Mouse (Mus musculus) adipocyte (in vitro differentiated cells): Measurements from ENCODE around the gene Fnbp1l.

Experiments
- DNase-seq: peaks from one replicate; pipeline ENCODE4 v3.0.0-alpha.2; 2016; ENCODE audit warnings: low spot score

The Fnbp1l gene

DNA sequence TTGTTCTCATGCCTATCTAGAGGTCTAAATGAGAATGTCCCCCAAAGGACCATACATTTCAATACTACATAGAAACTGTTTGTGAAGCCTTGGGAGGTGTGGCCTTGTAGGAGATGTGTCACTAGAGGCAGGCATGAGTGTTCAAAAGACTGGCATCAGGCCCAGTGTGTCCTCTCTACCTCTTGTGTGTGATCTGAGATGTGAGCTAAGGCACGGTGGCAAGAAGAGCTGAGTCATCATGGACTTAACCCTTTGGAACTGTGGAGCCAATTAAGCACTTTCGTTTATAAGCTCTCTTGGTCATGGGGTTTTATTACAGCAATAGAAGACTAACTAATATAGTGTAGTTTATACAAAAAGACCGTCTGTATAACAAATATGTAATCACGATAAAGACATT lies 16.3 kb downstream of the Fnbp1l start:
- no peak for DNase-seq

DNA sequence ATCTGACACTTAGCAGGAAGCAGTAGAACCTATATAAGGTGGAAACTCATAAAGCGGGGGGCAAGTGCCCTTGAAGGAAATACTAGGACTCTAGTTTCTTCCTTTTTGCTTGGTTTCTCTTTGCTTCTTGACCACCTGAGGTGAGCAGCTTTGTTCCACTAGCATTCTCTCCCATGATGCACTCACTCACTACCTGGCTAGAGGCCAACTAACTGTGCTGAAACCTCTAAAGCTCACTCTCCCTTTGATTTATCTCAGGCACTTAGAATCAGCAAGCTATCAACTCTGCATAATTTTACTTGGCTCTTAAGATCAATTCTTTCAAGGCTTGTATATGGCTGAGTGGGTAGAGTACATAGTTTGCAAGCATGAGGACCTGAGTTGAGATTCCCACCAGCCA lies 17.1 kb downstream of the Fnbp1l start:
- no peak for DNase-seq

DNA sequence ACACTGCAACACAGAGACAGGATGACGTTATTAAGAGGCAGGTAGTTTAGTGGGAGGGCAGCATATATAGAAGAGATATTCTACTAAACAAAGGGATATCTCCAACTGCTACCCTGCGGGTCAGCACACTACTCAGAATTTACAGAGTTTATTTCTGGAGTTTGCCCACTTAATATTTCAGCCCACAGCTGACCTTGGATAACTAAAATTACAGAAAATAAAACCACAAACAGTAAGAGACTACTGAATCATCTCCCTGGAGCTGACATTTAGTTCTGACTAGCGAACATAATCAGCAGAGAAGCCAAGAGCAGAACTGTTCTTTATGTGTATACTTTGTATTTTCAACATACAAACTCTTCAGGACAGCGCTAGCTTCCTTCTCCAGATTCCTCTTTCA lies 20.2 kb downstream of the Fnbp1l start:
- no peak for DNase-seq

DNA sequence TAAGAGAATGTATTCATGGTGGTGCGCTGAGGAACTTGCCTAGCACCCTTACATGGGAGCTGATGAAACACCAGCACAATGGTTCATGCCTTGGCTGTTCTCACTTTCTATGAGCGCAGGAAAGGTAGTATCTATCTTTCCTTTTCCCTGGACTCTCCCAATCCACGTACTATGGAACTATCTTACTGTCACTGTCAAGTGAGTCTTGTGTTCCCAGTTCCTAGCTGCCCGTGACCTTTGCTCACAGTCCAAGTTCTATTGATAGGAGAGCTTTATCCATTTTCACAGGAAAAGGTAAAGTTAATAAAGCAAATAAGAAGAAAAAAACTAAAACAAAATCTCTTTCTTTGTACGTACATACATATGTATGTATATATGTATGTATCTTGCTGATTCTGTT lies 28.7 kb downstream of the Fnbp1l start:
- DNase-seq = no peak

DNA sequence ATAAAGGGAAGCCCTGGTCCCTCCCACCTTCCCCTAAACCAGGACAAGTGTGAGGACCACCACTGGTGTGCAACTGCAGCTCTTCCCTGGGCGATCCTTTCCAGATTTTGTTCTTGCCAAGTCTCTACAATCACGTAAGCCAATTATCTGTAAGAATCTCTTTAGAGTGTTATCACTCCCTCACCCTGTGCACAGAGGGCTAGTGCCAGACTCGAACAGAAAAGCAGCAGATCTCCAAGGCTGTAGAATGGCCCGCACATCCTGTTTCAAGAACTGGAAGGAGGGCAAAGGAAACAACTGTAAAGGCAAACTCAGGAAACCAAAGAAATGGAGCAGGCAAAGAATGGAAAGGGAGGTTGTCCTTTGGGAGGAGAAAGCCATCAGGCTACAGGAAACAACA lies 29.2 kb downstream of the Fnbp1l start:
- DNase-seq = no peak

DNA sequence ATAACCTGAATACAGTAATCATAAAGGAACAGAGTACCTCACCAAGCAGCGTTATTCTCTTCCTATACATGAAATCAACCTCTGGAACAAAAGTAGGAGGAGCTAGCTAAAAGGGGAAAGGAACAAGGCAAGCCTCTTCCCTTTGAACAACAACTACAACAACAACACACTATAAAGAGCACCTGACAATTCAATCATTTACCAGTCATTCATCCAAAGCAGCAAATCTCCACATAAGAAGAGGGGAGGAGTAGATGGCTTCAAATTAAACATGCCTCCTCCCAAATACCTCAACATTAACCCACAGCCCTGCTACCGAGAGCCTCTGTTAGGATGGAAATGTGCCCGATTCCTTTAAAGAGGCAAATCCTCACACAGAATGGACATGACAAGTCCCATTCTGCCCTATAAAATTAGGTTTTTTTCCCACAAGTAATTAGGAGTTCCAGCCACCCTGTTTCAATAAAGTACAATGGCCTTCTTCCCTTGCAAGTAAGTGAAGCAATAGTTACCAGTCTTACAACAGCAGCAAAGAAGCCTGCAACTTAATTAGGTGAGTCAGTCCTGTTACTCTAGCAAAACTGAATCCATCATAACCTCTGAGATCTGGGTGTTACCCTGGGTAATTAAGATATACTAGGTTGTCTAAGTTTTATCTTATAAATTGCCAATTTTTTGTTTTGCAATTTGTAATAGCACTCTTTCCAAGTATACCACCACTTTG lies 32.4 kb downstream of the Fnbp1l start:
- DNase-seq = peak; percentile 29

DNA sequence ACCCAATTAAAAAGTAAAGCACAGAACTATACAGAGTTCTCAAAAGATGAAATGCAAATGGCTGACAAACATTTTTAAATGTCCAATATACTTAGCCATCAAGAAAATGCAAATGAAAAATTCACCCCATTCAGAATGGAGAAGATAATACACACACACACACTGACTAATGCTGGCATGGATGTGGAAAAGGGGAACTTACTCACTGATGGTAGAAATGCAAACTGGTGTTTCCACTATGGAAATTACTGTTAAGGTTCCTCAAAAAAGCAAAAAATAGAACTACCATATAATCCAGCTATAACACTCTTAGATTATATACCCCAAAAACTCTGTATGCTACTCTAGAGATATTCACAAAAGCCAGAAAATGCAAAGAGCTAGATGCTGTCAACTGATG lies 42.2 kb downstream of the Fnbp1l start:
- no peak for DNase-seq

DNA sequence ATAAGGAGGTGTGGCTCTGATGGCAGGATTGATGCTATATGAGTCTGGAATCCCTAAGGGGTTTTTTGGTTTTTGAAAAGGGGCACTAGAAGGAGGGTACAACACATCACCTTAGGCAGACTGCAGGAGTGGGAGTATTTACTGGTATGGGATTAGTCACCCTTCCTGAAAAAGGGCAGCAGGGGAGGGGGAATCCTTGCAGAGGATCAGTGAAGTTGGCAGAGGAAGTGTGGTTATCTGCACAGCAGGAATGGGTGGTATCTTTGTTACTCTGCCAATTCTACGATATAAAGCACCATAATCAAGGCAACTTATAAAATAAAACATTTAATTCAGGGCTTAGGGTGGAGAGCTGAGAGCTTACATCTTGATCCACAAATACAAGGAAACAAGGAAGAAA lies 44.6 kb downstream of the Fnbp1l start:
- no peak for DNase-seq

DNA sequence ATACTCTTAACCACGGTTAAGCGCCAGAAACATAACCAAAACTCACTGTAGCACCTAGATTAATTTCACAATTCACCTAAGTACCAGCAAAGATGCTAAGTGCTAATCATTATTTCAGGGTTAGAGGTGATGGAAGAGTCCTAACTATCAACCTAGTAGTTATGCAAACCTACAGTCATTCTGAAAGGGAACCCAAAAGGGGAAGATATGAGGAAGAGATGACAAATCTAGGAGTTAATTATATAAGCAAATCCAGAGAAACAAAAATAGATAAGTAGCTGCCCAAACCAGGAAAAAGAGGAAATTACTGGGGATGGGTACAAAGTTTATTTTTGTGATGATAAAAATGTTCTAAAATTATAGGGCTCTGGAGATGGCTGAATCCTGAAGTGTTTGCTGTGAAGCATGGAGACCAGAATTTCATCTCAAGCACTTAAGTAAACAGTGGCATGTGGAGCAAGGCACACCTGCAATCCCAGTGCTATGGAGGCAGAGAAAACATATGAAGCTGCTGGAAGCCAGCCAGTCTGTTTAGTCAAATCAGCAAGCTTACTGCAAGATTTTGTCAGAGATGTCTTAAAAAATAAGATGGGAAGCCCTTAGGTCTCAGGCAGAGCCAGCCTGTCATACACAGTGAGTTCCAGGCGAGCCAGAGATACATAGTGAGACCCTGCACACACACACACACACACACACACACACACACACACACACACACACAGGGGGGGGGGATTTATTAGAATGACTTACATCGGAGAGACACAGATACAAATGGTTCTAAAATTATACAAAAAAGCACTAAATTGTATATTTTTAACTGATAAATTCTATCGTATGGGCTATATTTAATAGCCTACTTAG lies 45.9 kb downstream of the Fnbp1l start:
- no peak for DNase-seq

DNA sequence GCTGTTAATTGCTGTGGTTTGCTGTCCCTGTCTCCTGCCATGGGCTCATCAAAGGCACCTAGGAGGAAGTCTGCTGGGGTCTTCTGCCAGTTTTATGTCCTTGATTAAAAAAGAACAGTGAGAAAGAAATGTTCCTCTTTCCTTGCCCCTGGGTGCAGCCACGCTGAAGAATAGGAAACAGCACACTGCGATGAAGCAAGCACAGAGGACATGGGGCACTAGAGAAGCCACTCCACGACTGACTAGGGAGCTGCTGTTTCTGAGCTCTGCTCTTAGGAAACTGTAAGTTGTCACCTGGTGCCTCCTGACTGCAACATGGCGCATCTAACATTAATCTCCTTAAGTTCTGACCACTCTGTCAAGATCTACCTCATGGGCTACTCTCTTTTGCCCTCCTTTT lies 53.0 kb downstream of the Fnbp1l start:
- DNase-seq = peak; percentile 21

DNA sequence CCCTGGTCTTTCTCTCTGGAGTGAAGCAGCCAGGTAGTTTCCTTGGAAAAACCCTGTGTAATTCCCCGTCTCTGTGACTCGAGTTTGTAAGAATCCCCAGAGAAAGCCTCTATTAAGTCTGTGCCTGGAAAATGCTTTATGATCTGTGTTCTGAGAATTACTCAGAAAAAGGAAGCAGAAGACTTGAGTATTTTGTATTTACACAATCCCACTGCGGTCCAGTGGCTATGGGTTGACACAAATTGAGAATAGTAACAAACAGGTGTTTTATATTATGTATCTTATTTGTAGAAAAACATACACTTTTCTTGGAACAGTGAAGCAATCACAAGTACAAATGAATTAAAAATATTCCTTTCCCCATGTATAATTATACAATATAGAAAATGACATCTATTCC lies 53.4 kb downstream of the Fnbp1l start:
- DNase-seq = no peak

DNA sequence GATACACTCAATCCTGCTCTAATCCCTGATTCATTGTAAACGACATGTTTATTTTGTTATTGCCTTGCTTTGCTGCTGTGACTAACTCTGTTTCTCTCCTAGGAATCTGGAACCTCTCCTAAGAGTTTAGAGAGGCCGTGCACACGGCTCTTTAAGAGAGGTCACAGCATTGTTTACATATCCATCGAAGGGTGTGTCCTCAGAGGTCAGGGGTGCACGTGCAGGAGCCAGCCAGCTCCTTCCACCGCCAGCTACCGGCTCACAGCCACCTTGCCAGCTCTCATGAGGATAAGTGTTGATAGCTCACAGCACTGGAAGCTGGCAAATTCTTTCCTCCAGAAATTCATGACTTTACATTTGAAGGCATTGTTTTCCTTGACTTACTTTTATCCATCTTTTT lies 54.2 kb downstream of the Fnbp1l start:
- DNase-seq = peak; percentile 33

DNA sequence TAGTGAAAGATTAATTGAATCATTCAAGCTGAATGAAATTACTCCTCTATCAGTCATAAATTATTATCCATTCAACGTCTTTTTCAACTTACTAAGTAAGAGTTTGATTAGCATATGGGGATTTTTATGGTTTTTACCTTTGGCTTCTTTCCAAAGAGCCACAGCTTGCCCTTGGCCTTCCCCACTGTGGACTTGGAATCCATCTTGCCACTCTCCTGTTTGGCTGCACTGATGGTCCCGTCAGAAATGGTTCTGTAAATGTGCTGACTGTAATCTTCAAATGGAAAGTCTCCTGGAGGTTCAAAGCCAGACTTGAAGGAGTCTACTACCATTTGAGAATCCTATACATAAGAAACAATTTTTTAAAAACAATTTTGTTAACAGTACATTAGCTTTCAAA lies 61.7 kb downstream of the Fnbp1l start:
- DNase-seq = no peak

DNA sequence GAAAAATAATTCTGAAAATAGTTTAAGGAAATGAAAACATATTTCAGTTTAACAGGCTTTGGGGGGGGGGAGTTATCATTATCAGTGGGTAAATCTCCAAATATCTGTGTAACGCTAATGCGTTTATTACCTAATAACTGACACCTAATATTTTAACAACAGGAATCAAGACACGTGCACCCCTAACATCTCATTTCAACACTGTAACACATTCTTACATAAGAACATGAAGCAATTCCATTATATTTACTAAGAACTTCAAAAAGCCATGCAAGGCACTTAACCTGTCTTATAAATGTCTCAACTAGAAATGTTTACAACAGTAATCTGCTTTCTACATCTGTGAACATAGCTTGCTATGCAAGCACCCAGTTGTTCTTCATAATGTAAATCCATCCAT lies 68.3 kb downstream of the Fnbp1l start:
- DNase-seq = no peak

DNA sequence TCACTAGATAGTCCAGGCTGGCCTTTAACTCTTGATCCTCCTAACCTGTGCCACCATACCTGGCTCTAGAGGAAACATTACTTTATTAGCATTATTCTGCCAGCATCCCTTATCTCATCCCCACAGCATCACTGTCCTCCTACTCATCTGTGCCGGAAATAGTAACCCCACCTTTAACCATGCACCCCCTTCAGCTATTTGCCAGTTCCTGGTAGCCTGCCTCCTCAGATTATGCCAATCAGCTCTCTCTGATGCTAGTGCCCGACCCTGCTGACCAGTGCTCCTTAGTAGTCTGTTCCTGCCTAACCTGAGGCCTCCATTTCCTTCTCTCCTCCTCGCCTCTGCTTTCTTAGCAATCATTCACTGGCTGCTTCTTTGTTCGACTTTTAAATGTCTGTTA lies 72.0 kb downstream of the Fnbp1l start:
- no peak for DNase-seq

DNA sequence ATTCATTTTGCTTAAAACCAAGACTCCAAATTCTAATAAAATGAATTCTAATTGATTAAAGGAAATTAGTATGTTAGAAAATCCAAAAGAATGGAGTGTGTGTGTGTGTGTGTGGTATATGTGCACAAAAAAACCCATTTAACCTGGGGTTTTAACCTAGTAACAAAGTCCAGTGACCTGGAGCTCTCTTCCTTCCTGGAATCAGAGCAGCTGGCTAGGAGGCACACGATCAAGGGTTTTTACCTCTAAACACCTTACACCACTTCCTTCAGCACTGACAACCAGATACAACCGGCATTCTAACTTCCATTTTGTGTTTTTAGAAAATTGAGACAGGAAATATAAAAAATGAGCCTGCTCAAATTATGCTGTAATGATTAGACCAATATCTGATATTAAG lies 74.2 kb downstream of the Fnbp1l start:
- DNase-seq = no peak

DNA sequence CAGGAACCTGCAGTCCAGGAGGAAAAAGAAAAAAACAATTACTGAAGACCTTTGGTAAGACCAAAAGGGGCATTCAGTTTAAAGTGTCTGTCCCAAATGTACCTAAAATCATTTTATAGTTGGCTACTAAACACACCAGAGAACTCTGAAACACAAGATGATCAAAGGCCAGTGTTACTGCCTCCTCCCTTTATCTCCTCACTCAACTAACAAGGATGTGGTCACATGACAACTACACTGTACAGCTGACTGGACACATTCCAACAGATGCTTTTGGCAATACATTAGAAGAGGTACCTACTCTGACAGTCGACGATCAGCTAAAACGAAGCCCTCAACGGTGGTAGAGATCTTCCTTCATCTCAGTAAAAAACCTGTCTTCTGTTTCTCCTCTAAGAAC lies 78.6 kb downstream of the Fnbp1l start:
- no peak for DNase-seq

DNA sequence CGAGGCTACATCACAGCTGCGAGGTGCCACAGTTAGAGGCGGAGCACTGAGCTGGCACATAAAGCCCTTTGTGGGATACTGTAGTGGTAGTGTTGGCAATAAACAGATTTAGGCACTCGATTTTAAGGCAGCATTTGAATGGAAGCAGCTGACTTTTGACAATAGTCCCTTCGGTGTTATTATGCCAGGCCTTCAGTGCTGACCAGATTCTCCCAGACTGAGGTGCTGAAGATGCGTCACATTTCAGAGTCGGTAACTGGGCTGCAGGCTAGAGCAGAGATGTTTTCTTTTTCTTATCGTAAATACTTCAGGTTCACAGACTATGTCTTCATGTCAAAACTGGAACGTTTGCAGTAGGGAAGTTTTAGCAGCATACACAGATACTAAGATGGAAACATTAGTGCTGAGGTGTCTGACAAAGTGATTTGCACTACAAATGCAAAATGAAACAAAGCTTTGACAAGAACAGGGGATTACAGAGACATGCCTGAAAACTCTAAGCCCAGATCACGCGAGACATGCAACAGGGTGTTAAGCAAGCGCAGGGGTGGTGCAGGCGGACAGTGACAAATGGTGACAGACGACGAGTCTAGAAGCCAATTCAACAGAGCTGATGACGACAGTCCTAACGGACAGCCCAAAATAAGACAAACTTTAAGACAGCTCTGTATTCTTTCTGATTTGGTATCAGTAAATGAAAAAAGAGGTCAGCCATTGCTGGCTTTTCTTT lies 79.4 kb downstream of the Fnbp1l start:
- peak; percentile 35 for DNase-seq

DNA sequence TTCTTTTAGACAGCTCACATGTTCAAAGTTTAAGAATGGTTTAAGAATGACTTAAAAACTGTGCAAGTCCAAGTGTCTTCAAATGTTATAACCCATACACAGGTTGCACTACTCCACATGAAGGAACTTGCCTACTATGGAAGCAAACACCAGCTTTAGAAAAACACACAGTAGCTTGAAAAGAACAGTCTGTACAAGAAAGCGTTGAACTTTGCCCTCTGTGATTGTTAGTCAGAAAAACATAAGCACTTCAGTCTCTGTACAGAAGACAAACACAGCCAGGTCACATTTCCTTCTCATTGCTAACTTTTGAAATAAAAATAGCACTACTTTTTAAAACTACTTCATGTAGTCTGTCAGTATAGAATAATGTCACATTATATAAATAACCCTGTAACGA lies 80.7 kb downstream of the Fnbp1l start:
- peak; percentile 25 for DNase-seq

DNA sequence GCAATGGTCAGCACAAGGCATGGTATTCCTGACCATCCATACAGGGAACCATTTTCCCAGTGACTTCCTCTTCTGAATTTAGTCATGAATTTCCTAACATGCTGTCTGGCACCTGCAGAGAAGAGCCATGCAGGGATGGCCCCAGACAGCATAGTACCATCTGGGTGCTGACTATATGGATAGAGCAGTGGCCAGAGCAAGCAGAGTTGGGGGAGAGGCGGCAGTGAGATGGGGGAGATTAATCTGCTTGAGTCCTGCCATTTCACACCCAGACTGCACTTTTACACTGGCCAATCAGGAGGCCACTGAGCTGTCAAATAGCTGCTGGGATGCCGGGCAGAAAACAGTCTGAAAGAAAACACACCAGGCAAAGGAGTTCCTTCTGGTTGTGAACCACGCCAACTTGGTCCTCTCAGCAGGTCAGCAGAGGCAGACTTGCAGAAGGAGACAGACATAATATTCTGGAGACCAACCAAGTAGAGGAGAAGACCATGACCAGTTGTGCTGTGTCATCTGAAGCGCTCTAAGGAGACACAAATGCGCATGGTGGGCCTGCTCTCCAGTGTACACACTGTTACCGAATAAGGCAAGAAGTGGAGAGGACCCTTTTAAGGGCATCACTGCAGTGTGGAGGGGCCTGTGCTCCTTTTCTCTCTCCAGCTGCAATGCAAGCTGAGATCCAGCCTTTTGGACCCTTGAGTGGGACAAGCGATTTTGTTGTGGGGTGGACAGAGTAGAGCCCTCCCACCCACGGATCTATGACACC lies 83.4 kb downstream of the Fnbp1l start:
- no peak for DNase-seq

DNA sequence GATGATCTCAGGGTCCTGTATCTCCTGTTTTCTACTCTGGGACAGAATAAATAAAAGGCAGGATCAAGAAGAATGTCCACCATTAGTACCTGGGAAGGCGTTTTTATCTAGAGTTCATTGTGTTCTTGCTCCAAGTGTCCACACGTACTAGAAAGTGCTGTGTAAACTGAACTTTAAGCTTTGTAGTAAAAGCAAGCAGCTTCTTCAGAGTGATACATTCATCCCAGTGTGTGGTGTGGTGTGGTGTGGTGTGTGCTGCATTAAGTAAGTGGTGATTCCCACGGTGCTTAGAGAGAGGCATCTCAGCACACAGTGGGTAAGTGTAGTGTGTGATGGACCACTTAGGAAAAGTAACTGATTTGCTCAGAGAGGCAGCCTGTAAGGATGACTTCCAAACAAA lies 91.0 kb downstream of the Fnbp1l start:
- no peak for DNase-seq

DNA sequence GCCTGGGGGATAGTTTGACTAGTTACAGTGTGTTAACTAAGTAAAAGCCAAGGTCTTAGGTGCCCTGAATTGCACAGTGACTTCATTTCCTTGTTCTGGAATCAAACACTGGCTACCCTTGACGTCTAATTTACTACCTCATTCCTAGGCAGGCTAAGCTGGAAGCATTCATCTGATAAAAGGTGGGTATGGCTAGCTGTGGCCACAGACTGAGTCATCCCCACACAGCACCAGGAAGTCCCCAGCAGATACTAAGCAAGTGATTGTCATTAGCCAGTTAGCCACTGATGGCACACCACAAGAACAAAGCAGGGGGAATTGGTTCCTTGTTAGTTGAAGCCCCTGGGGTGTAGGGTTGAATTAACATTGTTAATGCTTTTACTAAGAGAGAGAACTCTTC lies 98.2 kb downstream of the Fnbp1l start:
- no peak for DNase-seq
